Mouse (Mus musculus): ENCODE measurements around the gene 1700025G04Rik.
"Not testable (repeated sequence)": the region's sequence is repeated elsewhere in the genome, so short reads cannot be mapped to it uniquely, and the experiment has no call there.

The 1700025G04Rik gene

DNA sequence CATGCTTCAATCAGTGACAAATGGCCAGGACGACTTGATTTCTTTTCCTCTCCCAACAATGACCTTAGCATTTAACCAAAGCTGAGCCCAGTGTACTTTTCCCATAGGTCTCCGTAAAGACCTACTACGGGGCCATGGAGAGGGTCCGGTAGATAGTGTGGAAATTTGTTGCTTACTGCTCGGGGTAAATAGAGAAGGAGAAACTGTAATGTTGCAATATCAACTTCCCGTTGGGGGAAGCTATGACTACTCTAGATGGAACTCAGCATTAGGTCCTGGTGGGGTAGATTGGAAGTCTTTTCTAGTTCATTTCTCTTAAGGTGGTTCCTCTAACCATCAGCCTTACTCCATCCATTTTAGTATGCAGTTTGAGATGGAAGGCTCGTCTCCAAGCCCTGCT lies 270.7 kb downstream of the 1700025G04Rik start:
- no peak for ATAC-seq (ENCODE audit: insufficient number of reproducible peaks, low FRiP score, low TSS enrichment)

DNA sequence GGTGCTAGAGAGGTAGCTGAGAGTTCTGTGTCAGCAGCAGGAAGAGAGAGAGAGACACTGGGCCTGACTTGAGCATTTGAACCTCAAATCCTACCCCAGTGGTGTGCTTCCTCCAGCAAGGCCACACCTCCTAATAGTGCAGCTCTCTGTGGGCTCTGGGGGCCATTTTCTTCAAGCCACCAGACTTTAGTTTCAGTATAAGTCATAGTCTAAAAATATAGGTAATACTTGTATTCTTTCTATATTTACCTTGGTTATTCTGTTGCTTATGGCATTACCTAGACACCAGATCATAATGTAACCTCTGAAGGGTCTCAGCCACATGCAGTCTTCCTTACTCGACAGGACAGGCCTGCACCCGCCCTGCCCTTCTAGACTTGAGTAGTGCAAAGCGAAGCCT lies 273.9 kb downstream of the 1700025G04Rik start:
- ATAC-seq (ENCODE audit: insufficient number of reproducible peaks, low FRiP score, low TSS enrichment): no peak

DNA sequence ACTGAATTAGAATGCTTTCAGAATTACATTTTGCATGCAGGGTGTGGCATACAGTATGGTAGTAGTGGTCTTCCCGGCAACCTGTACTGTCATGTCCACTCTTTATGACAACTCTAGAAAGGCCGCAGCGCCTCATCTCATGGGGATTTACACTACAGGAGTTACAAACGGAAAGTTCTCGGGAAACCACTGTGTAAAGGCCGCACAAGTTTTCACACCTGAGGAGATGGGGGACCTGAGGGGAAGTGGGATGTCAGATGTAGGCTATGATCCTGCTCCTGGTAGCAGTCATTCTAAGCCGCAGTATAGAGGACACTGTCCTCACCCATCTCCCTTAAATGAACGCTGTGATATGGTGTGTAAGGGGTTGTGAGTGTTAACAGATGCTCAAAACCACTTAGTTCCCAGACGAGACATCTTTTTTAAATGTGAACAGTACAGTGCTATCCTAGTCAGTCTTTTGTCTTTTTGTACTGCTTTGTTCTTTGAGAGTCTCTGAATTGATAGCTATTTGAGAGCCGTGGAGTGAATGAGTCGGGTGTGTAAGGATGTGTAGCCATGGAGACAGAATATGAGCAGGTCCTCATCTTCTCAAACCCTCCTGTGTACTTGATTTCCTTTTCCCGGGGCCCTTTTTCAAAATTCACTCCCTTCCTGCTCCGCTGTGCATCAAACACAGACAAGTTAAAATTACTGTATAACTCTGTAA lies 277.8 kb downstream of the 1700025G04Rik start:
- ATAC-seq (ENCODE audit: insufficient number of reproducible peaks, low FRiP score, low TSS enrichment): no peak

DNA sequence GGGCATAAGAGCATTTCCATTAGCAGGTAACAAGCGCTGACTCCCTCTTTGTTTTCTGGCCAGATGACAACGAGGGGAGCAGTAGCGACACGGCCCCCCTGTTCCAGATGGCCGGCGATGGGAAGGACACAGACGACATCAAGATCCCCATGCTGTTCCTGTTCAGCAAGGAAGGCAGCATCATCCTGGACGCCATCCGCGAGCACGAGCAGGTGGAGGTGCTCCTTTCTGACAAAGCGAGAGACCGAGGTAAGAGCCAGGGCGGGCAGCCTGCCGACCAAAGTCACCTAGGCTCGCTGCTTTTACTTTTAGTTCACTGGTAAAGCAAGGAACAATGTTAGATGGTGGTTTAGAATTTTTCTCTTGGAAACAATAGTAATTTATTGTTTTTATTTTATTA lies 278.5 kb downstream of the 1700025G04Rik start:
- no peak; the same call in 1 of the 2 replicates for ATAC-seq (ENCODE audit: insufficient number of reproducible peaks, low FRiP score, low TSS enrichment)

DNA sequence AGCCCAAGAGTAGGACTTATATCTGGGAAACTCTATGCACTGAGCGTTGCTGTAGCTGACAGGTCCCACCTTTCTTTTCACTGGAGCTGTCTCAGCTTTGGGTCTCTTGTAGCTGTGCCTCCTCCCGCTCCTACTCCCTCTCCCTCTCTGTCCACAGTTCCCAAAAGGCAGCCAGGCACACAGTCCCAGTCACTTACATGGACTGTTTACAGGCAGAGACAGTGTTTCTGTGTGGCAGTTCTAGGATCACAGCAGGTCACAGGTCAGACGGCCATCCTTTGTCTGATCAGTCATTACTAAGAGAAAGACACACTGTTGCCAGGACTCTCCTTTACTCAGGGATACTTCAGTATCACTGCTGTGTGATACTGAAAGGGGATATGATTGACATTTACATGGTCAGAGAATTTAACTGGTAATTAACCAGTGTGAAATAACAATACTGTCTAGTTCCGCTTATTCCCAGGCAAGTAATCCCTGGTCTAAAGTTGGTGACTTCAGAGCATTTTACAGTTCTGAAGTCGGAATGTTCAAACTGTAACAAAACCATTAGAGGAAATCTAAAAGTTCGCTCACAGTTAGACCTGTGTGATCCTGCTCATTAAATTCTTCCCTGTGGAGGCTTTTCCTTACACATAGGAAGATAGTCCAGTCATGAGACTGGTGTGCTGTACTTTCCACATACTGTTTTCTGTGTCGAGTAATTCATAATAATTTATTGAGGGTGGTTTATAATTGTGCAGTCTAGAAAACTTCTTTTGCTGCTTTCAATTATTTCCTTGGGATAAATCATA lies 279.1 kb downstream of the 1700025G04Rik start:
- no peak for ATAC-seq (ENCODE audit: insufficient number of reproducible peaks, low FRiP score, low TSS enrichment)

DNA sequence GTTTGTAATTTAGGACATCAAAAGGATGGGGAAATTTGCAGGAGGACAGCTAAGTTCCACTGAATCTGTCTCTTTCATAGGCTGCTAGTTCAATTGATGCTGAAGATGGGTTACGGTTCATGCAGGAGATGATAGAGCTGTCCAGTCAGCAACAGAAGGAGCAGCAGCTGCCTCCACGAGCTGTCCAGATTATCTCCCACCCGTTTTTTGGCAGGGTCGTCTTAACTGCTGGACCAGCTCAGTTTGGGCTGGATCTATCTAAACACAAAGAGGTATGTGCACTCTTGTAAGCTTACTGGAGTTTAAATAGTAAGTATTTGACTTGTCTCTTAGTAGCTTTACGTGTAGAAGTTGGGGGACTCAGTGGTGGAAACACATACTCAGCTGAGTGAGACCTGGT lies 282.6 kb downstream of the 1700025G04Rik start:
- ATAC-seq (ENCODE audit: insufficient number of reproducible peaks, low FRiP score, low TSS enrichment): no peak

DNA sequence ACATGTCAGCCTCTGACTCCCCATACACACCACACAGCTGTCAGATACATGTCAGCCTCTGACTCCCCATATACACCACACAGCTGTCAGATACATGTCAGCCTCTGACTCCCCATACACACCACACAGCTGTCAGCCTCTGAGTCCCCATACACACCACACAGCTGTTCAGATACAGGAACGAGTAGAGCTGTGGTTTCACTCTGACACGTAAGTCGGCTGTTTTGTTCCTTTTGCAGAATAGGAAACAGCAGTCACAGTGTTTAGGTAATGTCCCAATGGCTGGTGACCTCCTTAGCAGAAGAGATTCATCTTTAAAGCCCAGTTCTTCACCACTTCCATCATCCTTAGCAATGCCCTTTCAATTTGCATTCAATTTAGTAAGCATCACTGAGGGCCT lies 287.1 kb downstream of the 1700025G04Rik start:
- not testable (repeated sequence) for ATAC-seq (ENCODE audit: insufficient number of reproducible peaks, low FRiP score, low TSS enrichment)
